Mouse (Mus musculus) ES-Bruce4 (cell line): Measurements from ENCODE around the gene Morc1.

Experiments
- CTCF ChIP-seq: IDR thresholded peaks from one replicate; pipeline ENCODE4 v1.8.1; 2011; ENCODE audit warnings: low read depth, low read length
- POLR2A ChIP-seq: IDR thresholded peaks from one replicate; pipeline ENCODE4 v1.8.1; 2011; ENCODE audit warnings: low read length; ENCODE audit not compliant: insufficient read depth

DNA sequence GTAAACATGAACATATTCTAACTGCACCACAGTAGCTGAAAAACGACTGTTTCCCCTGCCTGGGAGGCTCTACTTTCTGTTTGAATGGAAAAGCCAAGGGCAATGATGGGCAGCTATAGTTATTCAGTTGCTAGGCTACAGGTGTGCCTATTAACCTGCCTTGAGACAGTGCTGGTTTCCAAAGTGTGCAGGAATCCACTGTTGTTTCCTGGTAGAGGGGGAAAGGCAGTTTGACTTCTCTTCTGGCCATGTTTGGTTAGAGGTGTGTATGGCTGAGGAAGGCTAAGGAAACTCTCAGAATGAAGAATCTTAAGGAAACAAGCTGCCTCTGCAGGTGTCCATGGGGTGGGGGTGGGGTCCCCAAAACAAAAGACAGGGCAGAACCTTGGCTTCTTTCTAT lies 179.8 kb downstream of the Morc1 start:
- TF ChIP-seq CTCF, result no peak
- TF ChIP-seq POLR2A, result no peak
